ENCODE assay signal across 29 mouse cellular contexts in the genomic region with DNA sequence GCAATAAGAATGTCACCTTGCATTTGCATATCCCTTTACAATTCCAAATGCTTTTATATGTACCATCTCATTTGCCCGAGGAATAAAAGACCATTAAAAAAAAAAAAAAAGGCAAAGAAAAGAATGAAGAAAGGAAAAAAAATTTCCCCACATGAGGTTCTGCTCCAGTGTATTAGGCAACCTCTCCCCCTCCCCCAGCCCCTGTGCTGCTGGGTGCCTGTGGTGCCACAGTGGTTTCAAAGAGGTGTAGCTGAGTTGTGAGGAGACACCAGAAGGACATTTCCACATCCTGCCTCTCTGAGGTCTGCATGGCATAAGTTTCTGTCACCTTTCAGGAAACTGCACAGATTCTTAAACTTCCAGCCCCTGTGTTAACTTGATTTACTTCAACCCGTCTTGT. TPM values are rescaled to one million over a fixed set of nuclear protein-coding genes. Genes with fewer than 3 reads are reported as not detected.
DNase-seq lines count a peak whose midpoint lies in the region; ATAC-seq and TF ChIP-seq lines count a peak whose summit lies in the region.
"Had no signal": no experiment of that assay in that cellular context is flagged by ENCODE, and none has a peak within 500 bp of the region (broad histone marks: within the 10 kb centered on the region; RNA-seq: fewer than 3 reads in every experiment).

No protein-coding gene starts in this region.

- no peaks in the 10 kb centered on the region for H3K4me1 ChIP-seq in lung, postnatal 0 days (ENCODE audit: insufficient read depth, low read depth, low read length)
- H3K4me1 ChIP-seq in hindbrain, embryonic 14.5 days (replicated peaks; ENCODE audit: control insufficient read depth, insufficient read depth, low read length) = no peaks in the 10 kb centered on the region

- ATAC-seq in lung, postnatal 0 days = no peak
- no peak for ATAC-seq in activated CD4-positive, CD25-positive, alpha-beta regulatory T cell, adult 4 months
- ATAC-seq in hindbrain, embryonic 14.5 days (ENCODE audit: low FRiP score) = no peak
- ATAC-seq: forebrain, embryonic 14.5 days had no signal

- no peak overlapping the region for H3K27ac ChIP-seq in lung, postnatal 0 days (ENCODE audit: low read length)
- H3K27ac ChIP-seq in hindbrain, embryonic 14.5 days = no peak overlapping the region
- H3K27ac ChIP-seq: embryonic facial prominence, embryonic 13.5 days; embryonic facial prominence, embryonic 15.5 days; forebrain, embryonic 10.5 days; forebrain, embryonic 12.5 days had no signal

- no peaks in the 10 kb centered on the region for H3K9me3 ChIP-seq in lung, postnatal 0 days (ENCODE audit: low read length)
- H3K9me3 ChIP-seq in hindbrain, embryonic 14.5 days (ENCODE audit: control insufficient read depth, low read length) = no peaks in the 10 kb centered on the region
- H3K9me3 ChIP-seq: embryonic facial prominence, embryonic 13.5 days; embryonic facial prominence, embryonic 15.5 days; forebrain, embryonic 10.5 days; forebrain, embryonic 12.5 days; G1E had no signal

- H3K9ac ChIP-seq in lung, postnatal 0 days (replicated peaks; ENCODE audit: low read depth) = no peak overlapping the region
- H3K9ac ChIP-seq in hindbrain, embryonic 14.5 days = no peak overlapping the region
- H3K9ac ChIP-seq: embryonic facial prominence, embryonic 13.5 days; embryonic facial prominence, embryonic 15.5 days; forebrain, embryonic 12.5 days had no signal

- DNase-seq in lung, postnatal 0 days (ENCODE audit: low spot score) = peak; percentile 37
- DNase-seq in lung, postnatal 14 days = no peak
- peak; percentile 7 for DNase-seq in ES-CJ7 (ENCODE audit: low read depth, low spot score)
- DNase-seq in NIH3T3 (ENCODE audit: low read depth) = peak; percentile 55
- peak; percentile 17 for DNase-seq in ZHBTc4 (ENCODE audit: low read depth, low spot score)
- DNase-seq in hindbrain, embryonic 14.5 days (ENCODE audit: low spot score) = no peak
- DNase-seq in thymus, postnatal 10 days (ENCODE audit: low spot score in 2 of 2) = no peak
- DNase-seq: adrenal gland, adult 2 months; adrenal gland, postnatal 10 days; cerebellum, adult 11 months; cerebellum, adult 18-20 months; cerebellum, adult 8-10 months; cerebellum, adult 9-11 months; cerebellum, postnatal 14 days; cerebellum, postnatal 36 days; embryo, embryonic 11 days had no signal

- no peak for TF ChIP-seq EP300 in lung, postnatal 0 days (IDR thresholded peaks at IDR 0.05)

- H3K27me3 ChIP-seq in lung, postnatal 0 days (replicated peaks; ENCODE audit: insufficient read depth, low read length) = no peaks in the 10 kb centered on the region
- no peaks in the 10 kb centered on the region for H3K27me3 ChIP-seq in hindbrain, embryonic 14.5 days (ENCODE audit: control insufficient read depth, insufficient read depth, low read length)
- H3K27me3 ChIP-seq: embryonic facial prominence, embryonic 13.5 days; embryonic facial prominence, embryonic 15.5 days had no signal

- no peaks in the 10 kb centered on the region for H3K36me3 ChIP-seq in lung, postnatal 0 days (ENCODE audit: insufficient read depth, low read length)
- no peaks in the 10 kb centered on the region for H3K36me3 ChIP-seq in hindbrain, embryonic 14.5 days (replicated peaks; ENCODE audit: control insufficient read depth, insufficient read depth)
- H3K36me3 ChIP-seq: embryonic facial prominence, embryonic 13.5 days; embryonic facial prominence, embryonic 15.5 days; forebrain, embryonic 10.5 days; forebrain, embryonic 12.5 days; G1E had no signal

- WGBS in lung, postnatal 0 days = 55% methylated on average over 2 of the region's 2 CpGs
- WGBS in hindbrain, embryonic 14.5 days = 49% methylated on average over 2 of the region's 2 CpGs

- no peak overlapping the region for H3K4me2 ChIP-seq in lung, postnatal 0 days (replicated peaks; ENCODE audit: low read depth, low read length)
- H3K4me2 ChIP-seq in hindbrain, embryonic 14.5 days (replicated peaks) = no peak overlapping the region
- H3K4me2 ChIP-seq: embryonic facial prominence, embryonic 13.5 days; embryonic facial prominence, embryonic 15.5 days; forebrain, embryonic 12.5 days had no signal

- TF ChIP-seq CTCF in lung, postnatal 0 days (IDR thresholded peaks at IDR 0.05) = no peak

- H3K4me3 ChIP-seq in lung, postnatal 0 days (ENCODE audit: low read depth, low read length) = no peak overlapping the region
- H3K4me3 ChIP-seq in hindbrain, embryonic 14.5 days (replicated peaks; ENCODE audit: low read length) = no peak overlapping the region
- H3K4me3 ChIP-seq: embryonic facial prominence, embryonic 13.5 days; embryonic facial prominence, embryonic 15.5 days; erythroblast, embryonic 14.5 days; forebrain, embryonic 10.5 days; forebrain, embryonic 12.5 days had no signal

RNA-seq across cellular contexts. Expression of a gene that starts 3.0 kb away (rescaled TPM):
- 0.26 TPM in 1 of 2 replicates, not detected in the other for polyA plus RNA-seq in lung, postnatal 0 days (2015; fragmentation: Nextera tagmentation; extraction: Ambion mirVana)
- not detected for polyA plus RNA-seq in activated CD4-positive, CD25-positive, alpha-beta regulatory T cell, adult 4 months (2017; shearing (Covaris generic))
- not detected in 2 replicates for polyA plus RNA-seq in hindbrain, embryonic 14.5 days (2014; fragmentation: Nextera tagmentation; extraction: Ambion mirVana)
- polyA plus RNA-seq: brain, embryonic 14.5 days; C2C12; embryonic facial prominence, embryonic 11.5 days; embryonic facial prominence, embryonic 13.5 days; erythroblast, embryonic 14.5 days; forebrain, embryonic 10.5 days; forebrain, embryonic 12.5 days; forebrain, embryonic 14.5 days; forebrain, embryonic 16.5 days; frontal cortex, adult 2 months; G1E had no signal

RNA-seq across cellular contexts. Expression of a gene that starts 39.3 kb away (rescaled TPM):
- polyA plus RNA-seq in lung, postnatal 0 days (2015; fragmentation: Nextera tagmentation; extraction: Ambion mirVana) = 28.6 and 35.7 TPM in 2 replicates
- polyA plus RNA-seq in activated CD4-positive, CD25-positive, alpha-beta regulatory T cell, adult 4 months (2017; shearing (Covaris generic)) = not detected
- polyA plus RNA-seq in hindbrain, embryonic 14.5 days (2014; fragmentation: Nextera tagmentation; extraction: Ambion mirVana) = 11.7 and 13.6 TPM in 2 replicates
- polyA plus RNA-seq: C2C12; erythroblast, embryonic 14.5 days; G1E had no signal

Comparison
In these comparisons a context has a peak if more than half of its experiments do, and no peak if none do; other contexts are left out.
1. DNase-seq: peak in lung, postnatal 0 days (single experiment), ES-CJ7 (single experiment), NIH3T3 (single experiment) and ZHBTc4 (single experiment); none in lung, postnatal 14 days (single experiment), hindbrain, embryonic 14.5 days (single experiment) and thymus, postnatal 10 days (0 of 2).
2. RNA of a gene that starts 39.3 kb away (polyA plus RNA-seq): 28.6 to 35.7 TPM in lung, postnatal 0 days and 11.7 to 13.6 TPM in hindbrain, embryonic 14.5 days; not detected in activated CD4-positive, CD25-positive, alpha-beta regulatory T cell, adult 4 months; every median in the first group is over 10 times any median in the second.